Mouse (Mus musculus): ENCODE results near the gene Rtkn. TPM values are rescaled to one million over a fixed set of nuclear protein-coding genes. Genes with fewer than 3 reads are reported as not detected.

The Rtkn gene
- polyA plus RNA-seq, 1 experiment from 2014 or later = 39.0 TPM

- WGBS = 84% methylated on average over 5 of the region's 5 CpGs
- peaks cover 19% of the 10 kb centered on the region for H3K4me1 ChIP-seq
- H3K27me3 ChIP-seq (replicated peaks; ENCODE audit: low read depth, poor library complexity, severe bottlenecking) = no peaks in the 10 kb centered on the region
These were observed 35.8 kb downstream of the Rtkn start for GRCm38 (mm10) chr6:83171063-83171462.

GRCm38 (mm10) chr6:83172240-83172920, 37.1 kb downstream of the Rtkn start:
- H3K36me3 ChIP-seq (replicated peaks) = peaks cover 11% of the 10 kb centered on the region
- DNase-seq (ENCODE audit: low spot score) = no peak
- peaks cover 8% of the 10 kb centered on the region for H3K4me1 ChIP-seq
- no peaks in the 10 kb centered on the region for H3K27me3 ChIP-seq (replicated peaks; ENCODE audit: low read depth, poor library complexity, severe bottlenecking)
- no peak overlapping the region for H3K27ac ChIP-seq (replicated peaks)
- no peaks in the 10 kb centered on the region for H3K9me3 ChIP-seq
- 66% methylated on average over 9 of the region's 9 CpGs for WGBS
- no peak overlapping the region for H3K4me3 ChIP-seq

More at GRCm38 (mm10) chr6:83171063-83171462, 35.8 kb downstream of the Rtkn start:
- DNase-seq (ENCODE audit: low spot score) = no peak
- Histone ChIP-seq H3K9me3 (no peaks in the 10 kb centered on the region), H3K36me3 (replicated peaks) (peaks cover 3% of the 10 kb centered on the region), H3K27ac (replicated peaks) (no peak overlapping the region), H3K4me3 (no peak overlapping the region)

GRCm38 (mm10) chr6:83175996-83176395, 40.7 kb downstream of the Rtkn start:
- 88% methylated on average over 8 of the region's 8 CpGs for WGBS
- peaks cover 20% of the 10 kb centered on the region for H3K4me1 ChIP-seq
- no peak for DNase-seq (ENCODE audit: low spot score)
- no peaks in the 10 kb centered on the region for H3K9me3 ChIP-seq
- no peaks in the 10 kb centered on the region for H3K27me3 ChIP-seq (replicated peaks; ENCODE audit: low read depth, poor library complexity, severe bottlenecking)
- H3K36me3 ChIP-seq (replicated peaks) = peaks cover 11% of the 10 kb centered on the region
- H3K27ac ChIP-seq (replicated peaks) = no peak overlapping the region
- H3K4me3 ChIP-seq = no peak overlapping the region

- Histone ChIP-seq H3K4me3 (peak overlapping the region; percentile 54), H3K4me1 (peaks cover 19% of the 10 kb centered on the region), H3K27me3 (replicated peaks; ENCODE audit: low read depth, poor library complexity, severe bottlenecking) (no peaks in the 10 kb centered on the region), H3K36me3 (replicated peaks) (peaks cover 37% of the 10 kb centered on the region), H3K9me3 (no peaks in the 10 kb centered on the region), H3K27ac (replicated peaks) (peak overlapping the region; percentile 16)
- WGBS = 16% methylated on average over 12 of the region's 12 CpGs
- peak; percentile 53 for DNase-seq (ENCODE audit: low spot score)
These were observed 44.3 kb downstream of the Rtkn start for GRCm38 (mm10) chr6:83179390-83180117.

- no peak for DNase-seq (ENCODE audit: low spot score)
- peaks cover 29% of the 10 kb centered on the region for H3K4me1 ChIP-seq
- 88% methylated on average over 6 of the region's 6 CpGs for WGBS
- H3K27ac ChIP-seq (replicated peaks) = no peak overlapping the region
- peaks cover 44% of the 10 kb centered on the region for H3K36me3 ChIP-seq (replicated peaks)
- H3K27me3 ChIP-seq (replicated peaks; ENCODE audit: low read depth, poor library complexity, severe bottlenecking) = no peaks in the 10 kb centered on the region
- H3K4me3 ChIP-seq = no peak overlapping the region
- no peaks in the 10 kb centered on the region for H3K9me3 ChIP-seq
These were observed 45.3 kb downstream of the Rtkn start for GRCm38 (mm10) chr6:83180605-83181004.

- 90% methylated on average over 3 of the region's 3 CpGs for WGBS
- peaks cover 51% of the 10 kb centered on the region for H3K36me3 ChIP-seq (replicated peaks)
- H3K4me3 ChIP-seq = no peak overlapping the region
- peak; percentile 27 for DNase-seq (ENCODE audit: low spot score)
- no peak overlapping the region for H3K27ac ChIP-seq (replicated peaks)
- H3K9me3 ChIP-seq = no peaks in the 10 kb centered on the region
- H3K27me3 ChIP-seq (replicated peaks; ENCODE audit: low read depth, poor library complexity, severe bottlenecking) = no peaks in the 10 kb centered on the region
- H3K4me1 ChIP-seq = peaks cover 45% of the 10 kb centered on the region
These were observed 49.7 kb downstream of the Rtkn start for GRCm38 (mm10) chr6:83184858-83185435.

- H3K4me3 ChIP-seq = peak overlapping the region; percentile 57
- no peaks in the 10 kb centered on the region for H3K27me3 ChIP-seq (replicated peaks; ENCODE audit: low read depth, poor library complexity, severe bottlenecking)
- 7% methylated on average over 25 of the region's 25 CpGs for WGBS
- peak; percentile 85 for DNase-seq (ENCODE audit: low spot score)
- H3K9me3 ChIP-seq = no peaks in the 10 kb centered on the region
- H3K27ac ChIP-seq (replicated peaks) = peak overlapping the region; percentile 83
- peaks cover 63% of the 10 kb centered on the region for H3K36me3 ChIP-seq (replicated peaks)
- H3K4me1 ChIP-seq = peaks cover 40% of the 10 kb centered on the region
These were observed 50.9 kb downstream of the Rtkn start for GRCm38 (mm10) chr6:83185895-83186861.

GRCm38 (mm10) chr6:83186946-83187345, 51.7 kb downstream of the Rtkn start:
- 61% methylated on average over 2 of the region's 2 CpGs for WGBS
- Histone ChIP-seq H3K4me3 (peak overlapping the region; percentile 57), H3K27ac (replicated peaks) (peak overlapping the region; percentile 83), H3K27me3 (replicated peaks; ENCODE audit: low read depth, poor library complexity, severe bottlenecking) (no peaks in the 10 kb centered on the region), H3K36me3 (replicated peaks) (peaks cover 71% of the 10 kb centered on the region), H3K4me1 (peaks cover 40% of the 10 kb centered on the region), H3K9me3 (no peaks in the 10 kb centered on the region)
- peak; percentile 26 for DNase-seq (ENCODE audit: low spot score)

GRCm38 (mm10) chr6:83193571-83193970, 58.3 kb downstream of the Rtkn start:
- no peak for DNase-seq (ENCODE audit: low spot score)
- Histone ChIP-seq H3K4me3 (no peak overlapping the region), H3K9me3 (no peaks in the 10 kb centered on the region), H3K27me3 (replicated peaks; ENCODE audit: low read depth, poor library complexity, severe bottlenecking) (no peaks in the 10 kb centered on the region), H3K4me1 (peaks cover 8% of the 10 kb centered on the region; the same call in 1 of the 2 replicates), H3K27ac (replicated peaks) (no peak overlapping the region), H3K36me3 (replicated peaks) (peaks cover 99% of the 10 kb centered on the region)
- WGBS = 93% methylated on average over 7 of the region's 7 CpGs

GRCm38 (mm10) chr6:83197345-83198004, 62.2 kb downstream of the Rtkn start:
- H3K36me3 ChIP-seq (replicated peaks) = peaks cover 94% of the 10 kb centered on the region
- H3K27ac ChIP-seq (replicated peaks) = no peak overlapping the region
- DNase-seq (ENCODE audit: low spot score) = peak; percentile 33
- H3K4me3 ChIP-seq = no peak overlapping the region
- no peaks in the 10 kb centered on the region for H3K27me3 ChIP-seq (replicated peaks; ENCODE audit: low read depth, poor library complexity, severe bottlenecking)
- no peaks in the 10 kb centered on the region for H3K9me3 ChIP-seq
- WGBS = 50% methylated on average over 15 of the region's 15 CpGs
- H3K4me1 ChIP-seq = peaks cover 8% of the 10 kb centered on the region; the same call in 1 of the 2 replicates
